Mouse (Mus musculus): ENCODE results near the gene Smox. TPM values are rescaled to one million over a fixed set of nuclear protein-coding genes. Genes with fewer than 3 reads are reported as not detected.

Gene Smox
- polyA plus RNA-seq, 2 experiments: 70.4 to 75.0 TPM

DNA sequence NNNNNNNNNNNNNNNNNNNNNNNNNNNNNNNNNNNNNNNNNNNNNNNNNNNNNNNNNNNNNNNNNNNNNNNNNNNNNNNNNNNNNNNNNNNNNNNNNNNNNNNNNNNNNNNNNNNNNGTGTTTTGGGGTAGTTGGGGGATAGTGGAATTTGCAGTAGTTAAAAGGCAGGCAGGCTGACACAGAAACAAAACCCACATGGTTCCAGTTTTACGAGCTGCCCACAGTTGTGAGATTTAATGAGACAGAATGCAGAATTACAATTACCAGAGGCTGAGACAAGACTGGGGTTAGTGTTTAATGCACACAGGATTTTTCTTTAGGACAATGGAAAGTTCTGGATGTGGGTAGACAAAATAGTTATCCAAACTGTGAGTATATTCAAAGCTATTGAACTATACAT lies 9.6 kb upstream of the Smox start:
- Histone ChIP-seq H3K27me3 (ENCODE audit: control insufficient read depth, insufficient read depth, low read length) (no peaks in the 10 kb centered on the region; the same call in 1 of the 2 replicates), H3K4me2 (ENCODE audit: low read depth) (no peak overlapping the region), H3K9ac (replicated peaks) (no peak overlapping the region), H3K4me1 (replicated peaks; ENCODE audit: control insufficient read depth in 2 of 2, insufficient read depth in 2 of 2, low read length in 1 of 2) (no peaks in the 10 kb centered on the region), H3K36me3 (replicated peaks; ENCODE audit: control insufficient read depth, insufficient read depth, low read depth) (no peaks in the 10 kb centered on the region), H3K27ac (no peak overlapping the region), H3K4me3 (ENCODE audit: insufficient read depth in 1 of 2, low read depth in 2 of 2, low read length in 2 of 2) (no peak overlapping the region), H3K9me3 (ENCODE audit: control insufficient read depth, low read length) (no peaks in the 10 kb centered on the region)
- TF ChIP-seq EP300 (IDR thresholded peaks at IDR 0.05; ENCODE audit: low read depth): no peak
- no peak for TF ChIP-seq CTCF (IDR thresholded peaks at IDR 0.05; ENCODE audit: low read depth)
- no peak for DNase-seq (ENCODE audit: low read depth in 3 of 3, low spot score in 3 of 3)
- no peak for ATAC-seq (ENCODE audit: insufficient read depth)
- WGBS (ENCODE audit: insufficient replicate concordance): 34% methylated on average over 1 of the region's 1 CpGs

DNA sequence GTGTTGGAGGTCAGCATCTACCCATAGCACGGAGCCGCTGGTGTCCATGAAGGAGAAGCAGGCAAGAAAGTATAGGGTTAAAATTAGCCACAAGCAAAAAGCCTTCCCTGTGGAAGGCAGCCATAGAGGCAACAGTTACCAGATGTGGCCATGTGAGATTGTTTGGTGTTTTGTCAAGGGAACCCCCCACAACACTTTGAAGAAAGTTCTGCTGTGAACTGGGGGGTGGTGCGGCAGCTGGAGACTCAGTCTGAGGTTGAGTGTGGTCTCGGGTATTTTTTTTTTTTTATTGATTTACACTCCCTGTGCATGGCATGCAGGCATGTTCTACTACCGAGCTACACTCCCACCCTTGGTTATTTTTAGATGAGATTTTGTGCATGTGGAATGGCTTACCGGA lies 8.8 kb upstream of the Smox start:
- no peak overlapping the region for H3K4me3 ChIP-seq (ENCODE audit: insufficient read depth in 1 of 2, low read depth in 2 of 2, low read length in 2 of 2)
- no peaks in the 10 kb centered on the region for H3K9me3 ChIP-seq (ENCODE audit: control insufficient read depth, low read length)
- H3K27ac ChIP-seq: no peak overlapping the region
- no peaks in the 10 kb centered on the region for H3K27me3 ChIP-seq (ENCODE audit: control insufficient read depth, insufficient read depth, low read length)
- no peaks in the 10 kb centered on the region for H3K36me3 ChIP-seq (replicated peaks; ENCODE audit: control insufficient read depth, insufficient read depth, low read depth)
- TF ChIP-seq EP300 (IDR thresholded peaks at IDR 0.05; ENCODE audit: low read depth) (no peak), CTCF (IDR thresholded peaks at IDR 0.05; ENCODE audit: low read depth) (no peak)
- H3K9ac ChIP-seq (replicated peaks): no peak overlapping the region
- 71% methylated on average over 6 of the region's 6 CpGs for WGBS (ENCODE audit: insufficient replicate concordance)
- ATAC-seq (ENCODE audit: insufficient read depth) (no peak), DNase-seq (ENCODE audit: low read depth in 3 of 3, low spot score in 3 of 3) (no peak)
- no peaks in the 10 kb centered on the region for H3K4me1 ChIP-seq (replicated peaks; ENCODE audit: control insufficient read depth in 2 of 2, insufficient read depth in 2 of 2, low read length in 1 of 2)
- no peak overlapping the region for H3K4me2 ChIP-seq (ENCODE audit: low read depth)

DNA sequence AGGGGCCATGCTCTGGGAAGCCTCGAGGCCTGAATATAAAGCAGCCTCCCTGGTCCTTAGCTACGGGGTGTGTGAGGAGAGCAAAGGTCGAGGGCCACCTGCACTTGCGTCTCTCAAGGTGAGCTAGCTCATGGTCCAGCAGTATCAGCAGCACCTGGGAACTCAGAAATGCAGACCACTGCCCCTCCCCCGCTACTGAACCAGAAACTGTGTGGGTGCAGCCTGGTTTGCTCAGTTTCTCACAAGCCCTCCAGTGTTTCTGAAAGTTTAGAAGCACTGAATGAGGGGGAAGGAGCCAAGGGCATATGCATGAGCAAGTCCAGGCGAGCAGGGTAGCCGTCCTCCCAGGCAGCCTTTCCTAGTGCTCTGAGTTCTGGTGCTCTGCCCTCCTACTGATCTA lies 7.7 kb upstream of the Smox start:
- no peak for DNase-seq (ENCODE audit: low read depth in 3 of 3, low spot score in 3 of 3)
- Histone ChIP-seq H3K4me1 (replicated peaks; ENCODE audit: control insufficient read depth in 2 of 2, insufficient read depth in 2 of 2, low read length in 1 of 2) (no peaks in the 10 kb centered on the region), H3K9me3 (ENCODE audit: control insufficient read depth, low read length) (no peaks in the 10 kb centered on the region), H3K27me3 (ENCODE audit: control insufficient read depth, insufficient read depth, low read length) (no peaks in the 10 kb centered on the region), H3K27ac (no peak overlapping the region), H3K4me2 (ENCODE audit: low read depth) (no peak overlapping the region), H3K36me3 (replicated peaks; ENCODE audit: control insufficient read depth, insufficient read depth, low read depth) (no peaks in the 10 kb centered on the region), H3K4me3 (ENCODE audit: insufficient read depth in 1 of 2, low read depth in 2 of 2, low read length in 2 of 2) (no peak overlapping the region), H3K9ac (replicated peaks) (no peak overlapping the region)
- 56% methylated on average over 7 of the region's 7 CpGs for WGBS (ENCODE audit: insufficient replicate concordance)
- ATAC-seq (ENCODE audit: insufficient read depth): no peak
- TF ChIP-seq CTCF (IDR thresholded peaks at IDR 0.05; ENCODE audit: low read depth): no peak
- TF ChIP-seq EP300 (IDR thresholded peaks at IDR 0.05; ENCODE audit: low read depth): no peak

DNA sequence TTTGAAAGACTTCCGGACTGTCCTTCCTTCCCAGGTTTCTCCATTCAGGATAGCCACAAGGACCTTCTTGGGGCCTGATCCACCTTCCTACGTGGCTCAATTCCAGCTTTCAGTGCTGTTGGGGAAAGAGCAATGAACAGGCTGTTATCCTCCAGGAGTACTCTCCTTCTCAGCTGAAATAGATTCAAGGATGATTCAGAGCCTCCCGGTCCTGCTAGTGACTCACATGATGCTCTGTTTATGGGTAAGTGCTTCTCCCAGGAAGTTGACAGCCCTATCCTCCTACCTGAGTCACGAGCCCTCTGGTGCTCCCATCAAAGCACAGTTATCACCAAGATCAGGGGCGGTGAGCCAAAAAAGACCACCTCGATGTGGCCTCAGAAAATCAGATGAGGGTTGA lies 7.1 kb upstream of the Smox start:
- no peak for TF ChIP-seq CTCF (IDR thresholded peaks at IDR 0.05; ENCODE audit: low read depth)
- no peak for TF ChIP-seq EP300 (IDR thresholded peaks at IDR 0.05; ENCODE audit: low read depth)
- Histone ChIP-seq H3K27ac (no peak overlapping the region), H3K9me3 (ENCODE audit: control insufficient read depth, low read length) (no peaks in the 10 kb centered on the region), H3K36me3 (replicated peaks; ENCODE audit: control insufficient read depth, insufficient read depth, low read depth) (no peaks in the 10 kb centered on the region), H3K4me3 (ENCODE audit: insufficient read depth in 1 of 2, low read depth in 2 of 2, low read length in 2 of 2) (no peak overlapping the region), H3K27me3 (ENCODE audit: control insufficient read depth, insufficient read depth, low read length) (no peaks in the 10 kb centered on the region), H3K9ac (replicated peaks) (no peak overlapping the region), H3K4me1 (replicated peaks; ENCODE audit: control insufficient read depth in 2 of 2, insufficient read depth in 2 of 2, low read length in 1 of 2) (peaks cover 3 to 6% of the 10 kb centered on the region in 2 experiments), H3K4me2 (ENCODE audit: low read depth) (no peak overlapping the region)
- ATAC-seq (ENCODE audit: insufficient read depth): no peak
- DNase-seq (ENCODE audit: low read depth in 3 of 3, low spot score in 3 of 3): no peak
- WGBS (ENCODE audit: insufficient replicate concordance): 63% methylated on average over 6 of the region's 6 CpGs

DNA sequence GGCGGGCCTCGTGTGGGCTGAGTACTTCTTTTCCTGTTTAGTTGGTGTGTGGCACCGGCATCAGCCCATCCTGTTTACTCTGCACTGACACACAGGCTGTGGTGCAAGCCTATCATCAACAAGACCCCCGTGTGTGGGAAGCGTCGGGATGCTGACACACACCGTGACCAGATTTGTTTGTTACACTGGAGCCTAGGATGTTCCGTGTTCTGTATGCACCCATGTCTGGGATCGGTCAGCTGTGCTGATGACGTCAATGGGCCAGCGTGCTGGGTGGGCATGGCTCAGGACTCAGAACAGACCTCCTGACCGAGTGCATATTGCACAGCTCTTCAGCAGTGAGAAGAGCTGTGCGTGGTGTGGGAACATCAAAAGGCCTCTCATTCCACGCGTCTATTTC lies 6.2 kb upstream of the Smox start:
- DNase-seq (ENCODE audit: low read depth in 3 of 3, low spot score in 3 of 3): no peak

More for the DNA sequence above, 6.2 kb upstream of the Smox start:
- Histone ChIP-seq H3K27ac (no peak overlapping the region), H3K9me3 (ENCODE audit: control insufficient read depth, low read length) (no peaks in the 10 kb centered on the region), H3K4me1 (replicated peaks; ENCODE audit: control insufficient read depth in 2 of 2, insufficient read depth in 2 of 2, low read length in 1 of 2) (peaks cover 5 to 10% of the 10 kb centered on the region in 2 experiments), H3K36me3 (replicated peaks; ENCODE audit: control insufficient read depth, insufficient read depth, low read depth) (no peaks in the 10 kb centered on the region), H3K4me3 (ENCODE audit: insufficient read depth in 1 of 2, low read depth in 2 of 2, low read length in 2 of 2) (no peak overlapping the region), H3K27me3 (ENCODE audit: control insufficient read depth, insufficient read depth, low read length) (no peaks in the 10 kb centered on the region), H3K4me2 (ENCODE audit: low read depth) (no peak overlapping the region), H3K9ac (replicated peaks) (no peak overlapping the region)
- ATAC-seq (ENCODE audit: insufficient read depth): no peak
- no peak for TF ChIP-seq EP300 (IDR thresholded peaks at IDR 0.05; ENCODE audit: low read depth)
- TF ChIP-seq CTCF (IDR thresholded peaks at IDR 0.05; ENCODE audit: low read depth): no peak
- 65% methylated on average over 15 of the region's 15 CpGs for WGBS (ENCODE audit: insufficient replicate concordance)

All from liver, embryonic 14.5 days (tissue).